Mouse (Mus musculus) forebrain, embryonic 10.5 days (tissue): Measurements from ENCODE around the gene Acadsb. TPM values are rescaled to one million over a fixed set of nuclear protein-coding genes. Genes with fewer than 3 reads are reported as not detected.

Experiments used
- DNase-seq: peaks from one replicate; pipeline ENCODE4 v3.0.0-alpha.2; 2017; ENCODE audit warnings: low spot score; ENCODE audit errors: extremely low spot score
- H3K27ac ChIP-seq: fragments of 300-500 bp; sonication (generic); 2 replicates; pipeline ENCODE4 v1.5.1; 2016; ENCODE audit warnings: mild to moderate bottlenecking
- H3K27me3 ChIP-seq: fragments of 300-500 bp; sonication (generic); 2 replicates; pipeline ENCODE4 v1.6.1; 2016; ENCODE audit warnings: mild to moderate bottlenecking; ENCODE audit not compliant: poor library complexity, severe bottlenecking
- H3K36me3 ChIP-seq: fragments of 300-500 bp; sonication (generic); replicated peaks from 2 replicates; pipeline ENCODE4 v1.6.1; 2016; ENCODE audit warnings: mild to moderate bottlenecking, moderate library complexity
- H3K4me1 ChIP-seq: fragments of 300-500 bp; sonication (generic); 2 replicates; pipeline ENCODE4 v1.6.1; 2016
- H3K4me3 ChIP-seq: fragments of 300-500 bp; sonication (generic); 2 replicates; pipeline ENCODE4 v1.5.1; 2016; ENCODE audit warnings: mild to moderate bottlenecking, moderate library complexity
- H3K9me3 ChIP-seq: fragments of 300-500 bp; sonication (generic); 2 replicates; pipeline ENCODE4 v1.6.1; 2016; ENCODE audit warnings: mild to moderate bottlenecking, moderate library complexity
- WGBS: fragments of 180-500 bp; shearing (Covaris S2); methylation state at CpG from one replicate; pipeline ENCODE4 v1.1.7; 2016; 5-methylcytosine and 5-hydroxymethylcytosine counted together
- polyA plus RNA-seq: library from polyadenylated mRNA; unstranded; fragments of >200 nt; fragmentation: Nextera tagmentation; extraction: Ambion mirVana; gene quantifications from 2 replicates; pipeline ENCODE4 v1.2.1, GENCODE M21; 2016

Acadsb gene
- polyA plus RNA-seq, 1 experiment from 2014 or later = 61.5 TPM

DNA sequence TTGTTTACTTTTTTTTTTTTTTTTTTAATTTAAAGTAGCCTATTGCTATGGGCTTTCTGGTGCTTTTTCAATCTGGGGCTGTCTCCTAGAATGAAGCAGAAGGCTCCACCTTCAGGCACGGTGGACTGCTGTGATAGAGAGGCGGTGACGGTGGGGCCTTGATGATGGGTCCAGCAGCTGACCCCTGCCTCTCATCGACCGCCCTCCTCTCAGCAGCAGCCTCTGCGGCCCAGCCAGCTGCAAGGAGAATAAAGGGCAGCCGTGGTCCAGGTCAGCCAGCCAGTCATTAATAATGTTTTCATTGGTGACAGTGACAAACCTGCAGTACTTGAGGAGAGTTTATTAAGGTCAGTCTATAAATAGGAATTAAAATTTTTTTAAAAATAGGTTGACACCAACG, 66.7 kb downstream of the Acadsb start:
- DNase-seq = no peak
- Histone ChIP-seq H3K27me3 (peaks cover 47% of the 10 kb centered on the region), H3K36me3 (no peaks in the 10 kb centered on the region), H3K4me3 (no peak overlapping the region), H3K9me3 (no peaks in the 10 kb centered on the region), H3K27ac (no peak overlapping the region), H3K4me1 (peaks cover 14% of the 10 kb centered on the region)
- WGBS = 35% methylated on average over 8 of the region's 8 CpGs

- Histone ChIP-seq H3K9me3 (no peaks in the 10 kb centered on the region), H3K36me3 (no peaks in the 10 kb centered on the region), H3K4me3 (no peak overlapping the region), H3K4me1 (peaks cover 14% of the 10 kb centered on the region), H3K27me3 (peaks cover 48% of the 10 kb centered on the region), H3K27ac (no peak overlapping the region)
- DNase-seq = no peak
- WGBS = 94% methylated on average over 5 of the region's 5 CpGs
These were observed 68.0 kb downstream of the Acadsb start for GRCm38 (mm10) chr7:131478403-131478802.

Other genes starting within 250 kb of the Acadsb start
- gene 5430419D17Rik, start 236.2 kb upstream of the Acadsb start, polyA plus RNA-seq = not detected in 2 replicates
- not detected in 2 replicates for gene Cuzd1, start 88.3 kb upstream of the Acadsb start, polyA plus RNA-seq
- not detected in 2 replicates for gene Fam24b, start 81.1 kb upstream of the Acadsb start, polyA plus RNA-seq
- gene Fam24a, start 76.7 kb upstream of the Acadsb start, polyA plus RNA-seq = not detected in 2 replicates
- 21.3 and 22.7 TPM in 2 replicates for gene 2310057M21Rik, start 47.8 kb upstream of the Acadsb start, polyA plus RNA-seq
- gene Pstk, start 39.5 kb upstream of the Acadsb start, polyA plus RNA-seq = 71.0 and 71.4 TPM in 2 replicates
- 14.6 and 15.5 TPM in 2 replicates for gene Ikzf5, start 80 bp upstream of the Acadsb start, polyA plus RNA-seq
- not detected in 2 replicates for gene Hmx3, start 132.3 kb downstream of the Acadsb start, polyA plus RNA-seq
- 0.12 TPM in 1 of 2 replicates, not detected in the other for gene Hmx2, start 138.2 kb downstream of the Acadsb start, polyA plus RNA-seq
- 314 and 328 TPM in 2 replicates for gene Bub3, start 149.6 kb downstream of the Acadsb start, polyA plus RNA-seq